Mouse (Mus musculus): ENCODE measurements around the gene Bik. TPM values are rescaled to one million over a fixed set of nuclear protein-coding genes. Genes with fewer than 3 reads are reported as not detected.
"Not testable (repeated sequence)": the region's sequence is repeated elsewhere in the genome, so short reads cannot be mapped to it uniquely, and the experiment has no call there.

The Bik gene
- polyA plus RNA-seq, 1 experiment from 2014 or later = 4.6 TPM

DNA sequence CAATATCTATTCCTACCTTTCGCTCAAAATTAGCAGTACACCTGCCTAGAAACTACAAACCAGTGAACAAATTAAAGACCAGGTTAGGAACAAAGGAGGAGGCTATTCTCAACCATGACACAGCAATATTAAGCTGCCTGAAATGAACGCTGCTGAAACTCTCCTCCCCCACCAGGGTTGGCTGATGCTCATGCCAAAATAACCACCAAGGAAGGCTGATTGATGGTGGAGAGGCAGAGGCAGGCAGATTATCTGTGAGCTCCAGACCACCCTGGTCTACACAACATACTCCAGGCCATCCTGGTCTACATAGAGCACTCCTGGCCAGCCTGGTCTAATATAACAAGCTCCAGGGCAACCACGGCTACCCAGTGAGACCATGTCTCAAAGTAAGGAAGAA, 31.5 kb upstream of the Bik start:
- 0 out of 2 replicates have a peak, but pooled peaks cover 7% of the 10 kb centered on the region for H3K36me3 ChIP-seq (ENCODE audit: control insufficient read depth, insufficient read depth)
- H3K27ac ChIP-seq (ENCODE audit: low read depth, low read length) = no peak overlapping the region
- no peak overlapping the region for H3K4me3 ChIP-seq (ENCODE audit: low read depth, low read length)
- no peak for ATAC-seq
- no peak overlapping the region for H3K9ac ChIP-seq (ENCODE audit: low read depth, low read length)
- H3K4me2 ChIP-seq (replicated peaks; ENCODE audit: low read depth) = no peak overlapping the region
- 91% methylated on average over 3 of the region's 3 CpGs for WGBS
- TF ChIP-seq CTCF (IDR thresholded peaks at IDR 0.05; ENCODE audit: low read depth) = no peak
- no peaks in the 10 kb centered on the region for H3K4me1 ChIP-seq (replicated peaks; ENCODE audit: control insufficient read depth, insufficient read depth, low read length)
- no peaks in the 10 kb centered on the region for H3K27me3 ChIP-seq (replicated peaks; ENCODE audit: control insufficient read depth, insufficient read depth, low read length)
- H3K9me3 ChIP-seq (ENCODE audit: control insufficient read depth) = no peaks in the 10 kb centered on the region

- Histone ChIP-seq H3K9ac (ENCODE audit: low read depth, low read length) (no peak overlapping the region), H3K36me3 (ENCODE audit: control insufficient read depth, insufficient read depth) (0 out of 2 replicates have a peak, but pooled peaks cover 7% of the 10 kb centered on the region), H3K4me3 (ENCODE audit: low read depth, low read length) (no peak overlapping the region), H3K4me1 (replicated peaks; ENCODE audit: control insufficient read depth, insufficient read depth, low read length) (no peaks in the 10 kb centered on the region), H3K27me3 (replicated peaks; ENCODE audit: control insufficient read depth, insufficient read depth, low read length) (no peaks in the 10 kb centered on the region), H3K4me2 (replicated peaks; ENCODE audit: low read depth) (no peak overlapping the region), H3K9me3 (ENCODE audit: control insufficient read depth) (no peaks in the 10 kb centered on the region), H3K27ac (ENCODE audit: low read depth, low read length) (no peak overlapping the region)
- no peak for TF ChIP-seq CTCF (IDR thresholded peaks at IDR 0.05; ENCODE audit: low read depth)
- 67% methylated on average over 22 of the region's 22 CpGs for WGBS
- no peak for ATAC-seq
Measured at GRCm38 (mm10) chr15:83495787-83496367, 30.8 kb upstream of the Bik start.

DNA sequence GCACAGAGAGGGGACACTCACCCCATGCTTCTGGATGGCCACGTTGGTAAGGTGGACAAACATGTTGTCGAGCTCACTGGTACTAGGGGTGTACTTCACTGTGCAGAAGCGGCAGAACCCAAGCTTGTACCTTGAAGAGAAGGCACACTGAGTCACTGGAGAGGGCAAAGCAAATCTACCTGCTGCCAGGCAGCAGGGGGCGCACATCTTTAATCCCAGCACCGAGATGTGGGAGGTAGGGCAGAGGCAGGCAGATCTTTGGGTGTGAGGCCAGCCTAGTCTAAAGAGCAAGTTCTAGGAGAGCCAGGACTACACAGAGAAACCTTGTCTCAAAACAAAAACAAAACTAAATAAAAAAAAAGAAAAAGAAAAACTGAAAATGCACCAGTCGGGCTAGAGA, 29.4 kb upstream of the Bik start:
- H3K27me3 ChIP-seq (replicated peaks; ENCODE audit: control insufficient read depth, insufficient read depth, low read length) = no peaks in the 10 kb centered on the region
- H3K4me2 ChIP-seq (replicated peaks; ENCODE audit: low read depth) = no peak overlapping the region
- no peak for ATAC-seq
- no peaks in the 10 kb centered on the region for H3K4me1 ChIP-seq (replicated peaks; ENCODE audit: control insufficient read depth, insufficient read depth, low read length)
- peaks cover 9% of the 10 kb centered on the region; the same call in 1 of the 2 replicates for H3K36me3 ChIP-seq (ENCODE audit: control insufficient read depth, insufficient read depth)
- 91% methylated on average over 6 of the region's 6 CpGs for WGBS
- no peak overlapping the region for H3K27ac ChIP-seq (ENCODE audit: low read depth, low read length)
- H3K4me3 ChIP-seq (ENCODE audit: low read depth, low read length) = no peak overlapping the region
- peak; percentile 41 for TF ChIP-seq CTCF (IDR thresholded peaks at IDR 0.05; ENCODE audit: low read depth)
- no peaks in the 10 kb centered on the region for H3K9me3 ChIP-seq (ENCODE audit: control insufficient read depth)
- H3K9ac ChIP-seq (ENCODE audit: low read depth, low read length) = no peak overlapping the region

- ATAC-seq = no peak
- WGBS = 82% methylated on average over 10 of the region's 10 CpGs
Measured at GRCm38 (mm10) chr15:83499211-83499755, 27.4 kb upstream of the Bik start.

GRCm38 (mm10) chr15:83500352-83500751, 26.3 kb upstream of the Bik start:
- H3K4me3 ChIP-seq (ENCODE audit: low read depth, low read length) = no peak overlapping the region
- peaks cover 11% of the 10 kb centered on the region; the same call in 1 of the 2 replicates for H3K36me3 ChIP-seq (ENCODE audit: control insufficient read depth, insufficient read depth)
- no peak overlapping the region for H3K27ac ChIP-seq (ENCODE audit: low read depth, low read length)
- no peak overlapping the region for H3K4me2 ChIP-seq (replicated peaks; ENCODE audit: low read depth)
- no peaks in the 10 kb centered on the region for H3K9me3 ChIP-seq (ENCODE audit: control insufficient read depth)
- H3K4me1 ChIP-seq (replicated peaks; ENCODE audit: control insufficient read depth, insufficient read depth, low read length) = no peaks in the 10 kb centered on the region
- 65% methylated on average over 3 of the region's 3 CpGs for WGBS
- ATAC-seq = no peak
- no peaks in the 10 kb centered on the region for H3K27me3 ChIP-seq (replicated peaks; ENCODE audit: control insufficient read depth, insufficient read depth, low read length)
- H3K9ac ChIP-seq (ENCODE audit: low read depth, low read length) = no peak overlapping the region
- TF ChIP-seq CTCF (IDR thresholded peaks at IDR 0.05; ENCODE audit: low read depth) = peak; percentile 75

More at GRCm38 (mm10) chr15:83499211-83499755, 27.4 kb upstream of the Bik start:
- Histone ChIP-seq H3K9me3 (ENCODE audit: control insufficient read depth) (no peaks in the 10 kb centered on the region), H3K4me3 (ENCODE audit: low read depth, low read length) (no peak overlapping the region), H3K4me1 (replicated peaks; ENCODE audit: control insufficient read depth, insufficient read depth, low read length) (no peaks in the 10 kb centered on the region), H3K4me2 (replicated peaks; ENCODE audit: low read depth) (no peak overlapping the region), H3K27ac (ENCODE audit: low read depth, low read length) (no peak overlapping the region), H3K27me3 (replicated peaks; ENCODE audit: control insufficient read depth, insufficient read depth, low read length) (no peaks in the 10 kb centered on the region), H3K36me3 (ENCODE audit: control insufficient read depth, insufficient read depth) (peaks cover 11% of the 10 kb centered on the region; the same call in 1 of the 2 replicates), H3K9ac (ENCODE audit: low read depth, low read length) (no peak overlapping the region)
- TF ChIP-seq CTCF (IDR thresholded peaks at IDR 0.05; ENCODE audit: low read depth) = no peak

GRCm38 (mm10) chr15:83501483-83501882, 25.2 kb upstream of the Bik start:
- not testable (repeated sequence) for H3K27me3 ChIP-seq (replicated peaks; ENCODE audit: control insufficient read depth, insufficient read depth, low read length); ATAC-seq; H3K27ac ChIP-seq (ENCODE audit: low read depth, low read length); H3K4me2 ChIP-seq (replicated peaks; ENCODE audit: low read depth); H3K4me3 ChIP-seq (ENCODE audit: low read depth, low read length); H3K4me1 ChIP-seq (replicated peaks; ENCODE audit: control insufficient read depth, insufficient read depth, low read length); H3K9ac ChIP-seq (ENCODE audit: low read depth, low read length); H3K9me3 ChIP-seq (ENCODE audit: control insufficient read depth)
- 79% methylated on average over 6 of the region's 6 CpGs for WGBS
- peaks cover 11% of the 10 kb centered on the region; the same call in 1 of the 2 replicates for H3K36me3 ChIP-seq (ENCODE audit: control insufficient read depth, insufficient read depth)

Data from intestine, postnatal 0 days (tissue).